Mouse (Mus musculus) adrenal gland, postnatal 10 days (tissue): ENCODE results near the gene Esrrg. TPM values are rescaled to one million over a fixed set of nuclear protein-coding genes. Genes with fewer than 3 reads are reported as not detected.

Source experiments
- DNase-seq: peaks from one replicate; pipeline ENCODE4 v3.0.0; 2021; ENCODE audit warnings: mixed read lengths
- total RNA-seq, 2 experiments: library from RNA; stranded (reverse); gene quantifications; 2 replicates each; pipeline ENCODE4 v1.2.3; 2021

The Esrrg gene
- total RNA-seq, 2 experiments from 2014 or later, result 18.8 to 28.7 TPM

GRCm38 (mm10) chr1:187771067-187771466 is 162.5 kb downstream of the Esrrg start:
- DNase-seq, result no peak

- no peak for DNase-seq
Observed at GRCm38 (mm10) chr1:187779589-187780178, 171.1 kb downstream of the Esrrg start.

- no peak for DNase-seq
Observed at GRCm38 (mm10) chr1:187785226-187785625, 176.6 kb downstream of the Esrrg start.

GRCm38 (mm10) chr1:187787055-187788016 is 178.7 kb downstream of the Esrrg start:
- no peak for DNase-seq

GRCm38 (mm10) chr1:187794240-187794930 is 185.8 kb downstream of the Esrrg start:
- DNase-seq, result no peak

- peak; percentile 33 for DNase-seq
Observed at GRCm38 (mm10) chr1:187795551-187795950, 187.0 kb downstream of the Esrrg start.

GRCm38 (mm10) chr1:187799300-187799699 is 190.7 kb downstream of the Esrrg start:
- DNase-seq, result peak; percentile 58

GRCm38 (mm10) chr1:187800761-187801160 is 192.2 kb downstream of the Esrrg start:
- peak; percentile 7 for DNase-seq

GRCm38 (mm10) chr1:187803566-187803965 is 195.0 kb downstream of the Esrrg start:
- DNase-seq, result no peak

GRCm38 (mm10) chr1:187803997-187804396 is 195.4 kb downstream of the Esrrg start:
- no peak for DNase-seq

GRCm38 (mm10) chr1:187805001-187805400 is 196.4 kb downstream of the Esrrg start:
- no peak for DNase-seq

GRCm38 (mm10) chr1:187807477-187808390 is 199.1 kb downstream of the Esrrg start:
- no peak for DNase-seq

GRCm38 (mm10) chr1:187808391-187808922 is 199.9 kb downstream of the Esrrg start:
- DNase-seq, result no peak

GRCm38 (mm10) chr1:187809546-187809945 is 201.0 kb downstream of the Esrrg start:
- peak; percentile 52 for DNase-seq

GRCm38 (mm10) chr1:187819406-187819805 is 210.8 kb downstream of the Esrrg start:
- no peak for DNase-seq

GRCm38 (mm10) chr1:187821368-187821811 is 212.8 kb downstream of the Esrrg start:
- no peak for DNase-seq

- DNase-seq, result no peak
Observed at GRCm38 (mm10) chr1:187823351-187823750, 214.8 kb downstream of the Esrrg start.

- no peak for DNase-seq
Observed at GRCm38 (mm10) chr1:187825421-187826097, 217.0 kb downstream of the Esrrg start.

- no peak for DNase-seq
Observed at GRCm38 (mm10) chr1:187826140-187826539, 217.5 kb downstream of the Esrrg start.

GRCm38 (mm10) chr1:187826869-187827268 is 218.3 kb downstream of the Esrrg start:
- no peak for DNase-seq

GRCm38 (mm10) chr1:187830937-187831336 is 222.3 kb downstream of the Esrrg start:
- no peak for DNase-seq
